Mouse (Mus musculus) left cerebral cortex, adult 11 months (tissue): ENCODE data around the gene Polr3a.
"Not testable (repeated sequence)": the region's sequence is repeated elsewhere in the genome, so short reads cannot be mapped to it uniquely, and the experiment has no call there.

Experiments
- DNase-seq: peaks from one replicate; pipeline ENCODE4 v3.0.0; 2022; ENCODE audit warnings: low spot score

Gene Polr3a

DNA sequence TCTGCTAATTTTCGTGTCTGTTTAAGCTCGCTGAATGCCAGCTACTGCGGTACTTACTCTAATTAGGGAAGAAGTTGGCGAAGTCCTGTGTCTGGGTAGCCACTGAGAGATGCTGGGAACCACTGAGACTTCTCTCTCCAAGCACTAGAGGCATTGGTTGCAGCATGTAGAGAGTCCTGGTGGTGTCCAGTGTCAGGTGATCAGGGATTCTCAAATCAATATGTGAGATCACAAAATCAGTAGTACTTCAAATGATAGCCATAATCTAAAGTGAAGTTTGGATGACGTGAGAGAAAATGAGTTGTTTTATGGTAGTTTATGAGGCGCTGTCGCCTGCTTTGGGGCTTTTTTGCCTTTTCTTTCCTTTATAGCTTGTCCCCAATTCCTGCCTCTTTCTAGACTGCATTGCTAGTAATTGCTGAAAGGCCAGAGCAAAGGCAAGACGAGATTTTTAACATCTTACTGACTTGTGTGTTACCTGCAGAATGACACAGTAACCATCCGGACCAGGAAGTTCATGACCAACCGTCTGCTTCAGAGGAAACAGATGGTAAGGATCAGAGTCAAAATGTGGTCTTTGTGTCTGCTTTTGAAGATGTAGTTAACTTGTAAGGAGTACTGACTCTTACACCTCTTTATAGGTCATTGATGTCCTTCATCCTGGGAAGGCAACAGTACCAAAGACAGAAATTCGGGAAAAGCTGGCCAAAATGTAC is 4.6 kb upstream of the Polr3a start:
- DNase-seq, result no peak

DNA sequence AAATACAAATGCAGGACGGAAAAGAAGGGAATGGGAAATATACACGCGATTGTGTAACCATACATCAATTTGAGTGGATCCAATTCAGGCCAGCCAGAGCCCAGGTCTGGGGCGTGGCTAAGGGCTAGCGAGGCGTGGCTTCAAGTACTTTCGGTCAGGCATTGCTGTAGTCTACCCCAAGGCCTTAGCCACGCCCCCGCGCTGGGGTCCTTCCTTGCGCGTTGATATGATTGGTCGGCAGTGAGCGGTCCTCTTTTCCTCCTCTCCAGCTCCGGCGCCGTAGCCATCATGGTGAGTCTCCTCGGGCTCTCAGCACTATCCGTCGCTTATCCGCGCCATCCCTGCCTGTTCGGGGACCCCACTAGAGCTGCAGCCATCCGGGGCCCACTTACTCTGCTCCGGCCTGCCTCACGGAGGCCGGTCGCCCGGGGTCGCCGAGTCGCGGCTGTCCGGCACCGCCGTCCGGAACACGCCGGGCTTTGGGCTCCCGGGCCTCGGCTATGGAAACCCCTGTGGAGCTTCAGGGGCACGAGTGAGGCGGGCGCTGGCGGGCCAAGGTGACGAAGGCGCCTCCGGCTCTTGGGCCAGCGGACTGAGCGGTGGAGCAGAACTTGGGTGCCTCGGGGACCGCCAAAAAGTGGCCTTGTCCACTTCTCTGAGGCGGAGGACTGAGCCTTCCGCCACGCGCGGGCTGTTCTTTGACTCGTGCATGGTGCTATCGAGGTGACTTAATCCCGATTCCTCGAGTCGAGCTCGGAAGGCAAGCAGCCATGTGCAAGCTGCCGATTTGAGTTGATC is 3.8 kb upstream of the Polr3a start:
- peak; percentile 96 for DNase-seq

GRCm38 (mm10) chr14:24489772-24490171 is 2.9 kb upstream of the Polr3a start:
- DNase-seq, result not testable (repeated sequence)

DNA sequence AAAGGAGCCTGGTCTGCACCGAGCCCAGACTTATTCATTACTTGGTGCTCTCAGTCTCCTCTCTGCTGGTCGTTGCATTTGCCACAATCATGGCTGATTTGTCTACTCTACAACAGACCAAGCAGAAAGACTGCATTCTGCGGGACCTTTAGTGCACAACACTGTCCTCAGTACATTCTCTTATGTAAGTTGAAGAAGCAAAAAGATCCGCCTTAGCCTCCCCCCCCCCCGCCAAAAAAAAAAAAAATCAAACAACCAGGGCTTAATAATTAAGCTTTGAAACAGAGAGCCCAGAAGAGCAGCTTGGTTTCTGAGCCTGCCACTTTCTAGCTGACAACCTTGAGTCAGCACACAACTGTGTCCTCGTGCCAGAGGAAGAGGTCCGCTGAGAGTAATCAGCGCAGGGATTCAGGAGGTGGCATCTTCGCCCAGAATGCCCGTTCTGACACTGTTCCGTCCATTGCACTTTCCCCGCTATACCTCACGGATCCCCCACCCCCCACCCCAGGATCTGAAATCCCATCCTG is 554 bp downstream of the Polr3a start:
- DNase-seq, result no peak

DNA sequence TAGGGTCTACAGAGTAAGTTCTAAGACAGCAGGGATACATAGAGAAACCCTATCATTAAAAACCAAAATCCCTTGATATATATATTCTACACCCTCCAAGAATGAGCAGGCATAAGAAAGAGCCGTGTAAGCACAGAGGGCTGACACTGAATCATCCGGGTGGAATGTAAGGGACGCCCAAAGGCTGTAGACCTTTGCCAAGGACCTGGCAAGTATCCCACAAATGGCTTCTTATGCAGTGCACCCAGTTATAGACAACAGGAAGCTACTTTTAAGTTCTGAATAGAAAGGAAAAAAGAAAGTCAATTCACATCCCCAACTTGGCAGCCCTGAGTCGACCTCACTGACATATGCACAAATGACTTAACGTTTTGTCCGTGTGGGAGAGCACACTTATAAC is 18.1 kb downstream of the Polr3a start:
- no peak for DNase-seq

- no peak for DNase-seq
Measured at GRCm38 (mm10) chr14:24458191-24458590, 28.7 kb downstream of the Polr3a start.

DNA sequence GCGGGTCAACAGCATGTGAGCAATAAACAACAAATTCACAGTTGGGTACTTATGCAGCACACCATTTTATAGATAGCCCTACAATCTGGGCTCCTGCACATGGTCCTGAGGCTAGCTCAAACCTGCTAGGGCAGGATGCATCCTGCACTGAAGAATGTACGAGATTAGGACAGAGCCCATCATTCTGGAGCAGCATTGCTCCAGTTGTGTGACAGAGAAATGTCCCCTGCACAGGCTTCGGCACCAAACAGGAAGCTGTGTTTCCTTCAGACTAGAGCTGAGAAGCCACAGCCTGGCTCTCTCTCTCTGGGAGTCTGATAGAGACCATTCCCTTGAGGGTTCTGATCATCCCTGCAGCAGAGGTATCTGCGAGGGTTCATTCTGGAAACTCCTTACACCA is 43.3 kb downstream of the Polr3a start:
- not testable (repeated sequence) for DNase-seq
